Mouse (Mus musculus): ENCODE results near the gene Zbtb39.

DNA sequence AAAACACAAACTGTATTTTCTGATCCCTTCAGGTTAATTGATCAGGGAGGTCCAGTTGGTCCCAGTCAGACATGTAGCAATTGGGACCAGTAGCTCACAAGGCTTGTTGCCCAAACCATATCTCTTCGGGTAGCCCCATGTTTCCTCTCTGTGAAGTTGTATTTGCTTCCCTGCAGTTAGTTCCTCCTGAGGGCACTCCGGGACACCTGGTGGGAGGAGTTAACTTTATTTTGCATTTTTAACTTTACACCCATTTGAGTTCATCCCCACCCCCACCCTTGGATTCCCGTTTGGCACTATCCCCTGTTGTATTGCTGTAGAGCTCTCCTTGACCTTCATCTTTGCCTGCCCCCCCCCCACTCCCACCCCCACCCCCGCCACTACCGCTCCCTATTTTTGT is 6.5 kb downstream of the Zbtb39 start:
- no peak for TF ChIP-seq CTCF (IDR thresholded peaks at IDR 0.05; ENCODE audit: extremely low read depth, insufficient read depth, low read length)
- TF ChIP-seq POLR2A (IDR thresholded peaks at IDR 0.05; ENCODE audit: extremely low read depth, insufficient read depth, low read length), result no peak
